Mouse (Mus musculus) liver, embryonic 15.5 days (tissue): ENCODE measurements around the gene Slc33a1. TPM values are rescaled to one million over a fixed set of nuclear protein-coding genes. Genes with fewer than 3 reads are reported as not detected.

Source experiments
- ATAC-seq: fragments of 200-750 bp; cut with Nextera tagmentation; 2 replicates; pipeline ENCODE4 v1.8.0; 2017; ENCODE audit warnings: moderate number of reproducible peaks, mild to moderate bottlenecking, moderate library complexity; ENCODE audit not compliant: insufficient read depth
- H3K27ac ChIP-seq: fragments of 300-500 bp; sonication (generic); replicated peaks from 2 replicates; pipeline ENCODE4 v1.5.1; 2015; ENCODE audit warnings: mild to moderate bottlenecking, inconsistent platforms
- H3K27me3 ChIP-seq: fragments of 300-500 bp; sonication (generic); 2 replicates; pipeline ENCODE4 v1.6.1; 2015; ENCODE audit warnings: mild to moderate bottlenecking, inconsistent platforms
- H3K36me3 ChIP-seq: fragments of 300-500 bp; sonication (generic); replicated peaks from 2 replicates; pipeline ENCODE4 v1.6.1; 2015; ENCODE audit warnings: moderate library complexity, mild to moderate bottlenecking, inconsistent platforms
- H3K4me1 ChIP-seq: fragments of 300-500 bp; sonication (generic); replicated peaks from 2 replicates; pipeline ENCODE4 v1.6.1; 2015; ENCODE audit warnings: inconsistent platforms
- H3K4me2 ChIP-seq: fragments of 300-500 bp; sonication (generic); 2 replicates; pipeline ENCODE4 v1.6.1; 2015; ENCODE audit warnings: moderate library complexity, mild to moderate bottlenecking, inconsistent platforms
- H3K4me3 ChIP-seq: fragments of 300-500 bp; sonication (generic); replicated peaks from 2 replicates; pipeline ENCODE4 v1.5.1; 2015; ENCODE audit warnings: mild to moderate bottlenecking, inconsistent platforms
- H3K9ac ChIP-seq: fragments of 300-500 bp; sonication (generic); 2 replicates; pipeline ENCODE4 v1.6.1; 2015; ENCODE audit warnings: moderate library complexity, mild to moderate bottlenecking, inconsistent platforms
- H3K9me3 ChIP-seq: fragments of 300-500 bp; sonication (generic); replicated peaks from 2 replicates; pipeline ENCODE4 v1.6.1; 2016; ENCODE audit warnings: inconsistent platforms
- WGBS: fragments of 180-500 bp; shearing (Covaris S2); methylation state at CpG from one replicate; pipeline ENCODE4 v1.1.7; 2015; ENCODE audit warnings: mixed read lengths; ENCODE audit not compliant: insufficient replicate concordance; 5-methylcytosine and 5-hydroxymethylcytosine counted together
- polyA plus RNA-seq: library from polyadenylated mRNA; unstranded; fragments of >200 nt; fragmentation: Nextera tagmentation; extraction: Ambion mirVana; gene quantifications from 2 replicates; pipeline ENCODE4 v1.2.1, GENCODE M21; 2015

The Slc33a1 gene
- polyA plus RNA-seq, 1 experiment from 2014 or later, result 11.0 TPM

DNA sequence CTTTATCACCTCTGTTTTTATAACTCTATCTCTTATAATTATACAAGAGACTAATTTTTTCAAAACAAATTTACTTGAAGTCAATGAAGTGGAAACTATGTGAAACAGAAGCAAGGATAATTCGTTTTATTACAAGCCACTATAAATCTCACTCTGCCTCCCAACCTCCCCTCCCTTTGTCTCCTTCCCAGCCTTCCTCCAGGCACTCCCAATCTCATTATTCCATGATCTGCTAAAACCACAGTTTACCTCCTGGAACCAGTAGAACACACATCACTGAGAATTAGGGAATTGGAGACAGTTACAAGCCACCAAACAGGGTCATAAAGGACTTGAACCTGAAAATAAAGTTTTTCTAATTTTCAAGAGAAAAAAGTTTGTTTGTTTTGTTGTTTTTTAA lies 67.4 kb downstream of the Slc33a1 start:
- Histone ChIP-seq H3K9ac (no peak overlapping the region), H3K4me2 (no peak overlapping the region)
- no peak for ATAC-seq

DNA sequence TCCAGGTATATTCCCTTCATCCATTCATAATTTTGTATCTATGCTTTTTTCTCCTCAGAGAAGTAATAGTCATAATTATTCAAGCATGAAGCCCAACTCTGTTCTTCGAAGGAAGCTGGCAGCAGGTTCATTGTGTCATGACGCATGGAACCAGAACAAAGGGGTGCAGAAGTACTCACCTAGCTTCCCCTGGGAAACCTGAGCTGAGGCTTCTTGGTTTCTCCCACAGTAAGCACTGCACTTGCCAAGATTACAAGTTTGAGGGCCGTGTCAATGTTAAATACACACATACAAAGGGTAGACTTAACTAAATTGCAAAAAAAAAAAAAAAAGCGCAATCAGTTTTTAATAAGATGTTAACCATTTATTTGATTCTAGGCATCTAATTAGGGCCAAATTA lies 68.3 kb downstream of the Slc33a1 start:
- Histone ChIP-seq H3K36me3 (no peaks in the 10 kb centered on the region), H3K4me1 (0 out of 2 replicates have a peak, but pooled peaks cover 5% of the 10 kb centered on the region), H3K9ac (no peak overlapping the region), H3K4me2 (no peak overlapping the region), H3K4me3 (no peak overlapping the region), H3K27ac (no peak overlapping the region), H3K9me3 (no peaks in the 10 kb centered on the region), H3K27me3 (peaks cover 28% of the 10 kb centered on the region)
- 72% methylated on average over 4 of the region's 4 CpGs for WGBS
- no peak for ATAC-seq

More for the DNA sequence above, 67.4 kb downstream of the Slc33a1 start:
- Histone ChIP-seq H3K9me3 (no peaks in the 10 kb centered on the region), H3K36me3 (no peaks in the 10 kb centered on the region), H3K4me1 (0 out of 2 replicates have a peak, but pooled peaks cover 5% of the 10 kb centered on the region), H3K27me3 (peaks cover 28% of the 10 kb centered on the region), H3K27ac (no peak overlapping the region), H3K4me3 (no peak overlapping the region)
- 33% methylated on average over 1 of the region's 1 CpGs for WGBS

DNA sequence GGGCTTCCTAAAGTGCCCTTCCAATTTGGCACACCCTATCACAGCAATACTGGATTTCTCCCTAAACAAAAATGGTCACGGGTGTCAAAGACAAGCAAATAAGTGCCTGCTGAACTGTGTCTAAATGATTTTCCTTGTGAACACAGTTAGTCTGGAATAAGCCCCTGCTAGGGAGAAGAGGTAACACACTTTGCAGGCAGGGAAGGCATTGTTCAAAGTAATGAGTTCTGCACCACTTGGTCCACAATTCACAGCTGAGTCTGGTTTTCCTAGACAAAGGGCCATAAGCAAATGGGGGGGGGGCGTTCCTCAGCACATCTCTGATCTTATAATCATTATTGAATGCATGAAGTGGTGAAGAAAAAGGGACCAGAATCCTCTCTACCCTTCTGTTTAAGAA lies 68.8 kb downstream of the Slc33a1 start:
- Histone ChIP-seq H3K4me1 (0 out of 2 replicates have a peak, but pooled peaks cover 5% of the 10 kb centered on the region), H3K4me2 (no peak overlapping the region), H3K9ac (no peak overlapping the region), H3K36me3 (no peaks in the 10 kb centered on the region), H3K4me3 (no peak overlapping the region), H3K9me3 (no peaks in the 10 kb centered on the region), H3K27ac (no peak overlapping the region), H3K27me3 (peaks cover 28% of the 10 kb centered on the region)
- 33% methylated on average over 2 of the region's 2 CpGs for WGBS
- no peak for ATAC-seq

DNA sequence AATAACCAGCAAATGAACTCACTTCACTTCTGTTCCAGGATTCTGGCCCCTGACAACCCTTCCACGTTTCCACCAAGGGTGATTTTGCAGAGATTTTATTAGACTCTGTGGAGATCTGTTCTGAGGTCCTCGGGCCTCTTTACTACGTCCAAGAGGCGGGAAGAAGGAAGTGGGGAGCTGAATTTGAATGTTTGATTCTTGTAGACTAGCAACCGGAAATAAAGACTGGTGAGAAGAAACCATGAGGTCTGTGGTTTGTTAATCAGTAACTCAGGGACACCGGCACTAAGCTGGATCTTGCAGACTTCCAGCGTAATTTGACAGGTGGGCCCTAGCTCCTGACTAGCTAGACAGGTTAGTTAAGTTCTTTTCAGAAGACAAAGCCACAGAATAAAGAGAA lies 70.9 kb downstream of the Slc33a1 start:
- Histone ChIP-seq H3K9ac (no peak overlapping the region), H3K9me3 (no peaks in the 10 kb centered on the region), H3K4me2 (no peak overlapping the region), H3K36me3 (no peaks in the 10 kb centered on the region), H3K27me3 (peaks cover 10% of the 10 kb centered on the region), H3K4me3 (no peak overlapping the region), H3K4me1 (0 out of 2 replicates have a peak, but pooled peaks cover 2% of the 10 kb centered on the region), H3K27ac (no peak overlapping the region)
- 12% methylated on average over 7 of the region's 7 CpGs for WGBS
- no peak for ATAC-seq

DNA sequence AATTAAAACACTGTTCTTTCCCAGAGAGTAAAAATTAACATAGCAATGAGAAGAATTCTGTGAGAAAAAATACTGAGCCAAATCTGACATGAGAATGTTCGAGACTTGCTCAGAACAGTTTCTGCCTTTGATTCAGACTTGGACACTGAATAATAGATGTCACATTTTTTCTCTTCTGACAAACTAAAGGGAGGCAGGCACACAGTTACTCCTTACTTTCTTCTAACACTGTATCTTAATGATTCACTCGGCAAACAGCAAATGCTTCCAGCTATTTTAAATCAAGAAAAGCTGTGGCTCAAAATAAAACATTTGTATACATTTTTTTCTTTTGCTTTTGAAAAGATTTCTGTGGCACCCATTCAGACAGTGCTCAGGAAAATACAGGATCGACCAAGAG lies 72.4 kb downstream of the Slc33a1 start:
- no peaks in the 10 kb centered on the region for H3K9me3 ChIP-seq
- H3K4me2 ChIP-seq, result no peak overlapping the region
- no peak overlapping the region for H3K9ac ChIP-seq
- no peak for ATAC-seq
- no peaks in the 10 kb centered on the region for H3K27me3 ChIP-seq
- H3K27ac ChIP-seq, result no peak overlapping the region
- no peaks in the 10 kb centered on the region for H3K36me3 ChIP-seq
- WGBS, result 44% methylated on average over 3 of the region's 3 CpGs
- H3K4me1 ChIP-seq, result no peaks in the 10 kb centered on the region
- H3K4me3 ChIP-seq, result no peak overlapping the region

Other genes starting within 250 kb of the Slc33a1 start
- gene Plch1, start 65.3 kb downstream of the Slc33a1 start, polyA plus RNA-seq, result 0.18 and 0.20 TPM in 2 replicates
- gene E130311K13Rik, start 35.3 kb downstream of the Slc33a1 start, polyA plus RNA-seq, result 1.4 and 1.5 TPM in 2 replicates
- gene Gmps, start 11.3 kb upstream of the Slc33a1 start, polyA plus RNA-seq, result 20.0 and 20.2 TPM in 2 replicates
- gene Vmn2r1, start 116.8 kb upstream of the Slc33a1 start, polyA plus RNA-seq, result not detected in 2 replicates
- not detected in 2 replicates for gene Vmn2r2, start 177.2 kb upstream of the Slc33a1 start, polyA plus RNA-seq